Mouse (Mus musculus): ENCODE measurements around the gene Rimbp2. TPM values are rescaled to one million over a fixed set of nuclear protein-coding genes. Genes with fewer than 3 reads are reported as not detected.
A peak's percentile ranks its signal among the peaks of the same experiment; 100 is the strongest.

Rimbp2 gene
- polyA plus RNA-seq, 1 experiment, result 1.1 TPM

DNA sequence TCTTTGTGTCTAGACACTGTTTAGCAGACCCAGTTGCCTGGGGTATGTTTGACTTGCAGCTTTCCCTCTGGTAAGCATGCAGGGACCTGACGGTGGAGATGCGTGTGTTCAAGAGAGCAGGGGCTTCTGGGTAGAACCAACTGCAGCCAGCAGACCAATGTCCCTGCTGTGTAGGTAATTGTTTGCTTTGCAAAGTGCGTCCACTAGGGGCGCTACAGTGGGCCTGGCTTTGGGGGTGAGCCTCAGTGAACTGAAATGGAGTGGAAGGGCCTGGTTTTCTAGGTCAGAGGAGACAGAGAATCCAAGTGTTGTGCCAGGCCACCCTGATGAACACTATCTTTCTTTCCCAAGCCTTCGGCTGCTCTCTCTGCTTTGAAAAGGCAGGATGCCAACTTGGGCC, 143.9 kb downstream of the Rimbp2 start:
- no peak overlapping the region for H3K27ac ChIP-seq (ENCODE audit: insufficient read depth, low read depth, low read length)
- H3K36me3 ChIP-seq (ENCODE audit: control insufficient read depth, insufficient read depth, low read length), result no peaks in the 10 kb centered on the region
- no peaks in the 10 kb centered on the region for H3K27me3 ChIP-seq (ENCODE audit: control insufficient read depth, insufficient read depth, low read length)
- TF ChIP-seq CTCF (IDR thresholded peaks at IDR 0.05; ENCODE audit: extremely low read depth, insufficient read length, insufficient replicate concordance, low read depth, low read length), result peak; percentile 25; the same call in 1 of the 2 replicates
- TF ChIP-seq POLR2A (IDR thresholded peaks at IDR 0.05; ENCODE audit: low read depth, low read length), result no peak
- no peaks in the 10 kb centered on the region for H3K4me1 ChIP-seq (ENCODE audit: control insufficient read depth, insufficient read depth, insufficient read length, low read length)
- 57% methylated on average over 5 of the region's 5 CpGs for WGBS
- H3K4me3 ChIP-seq (ENCODE audit: low read depth, low read length), result no peak overlapping the region

DNA sequence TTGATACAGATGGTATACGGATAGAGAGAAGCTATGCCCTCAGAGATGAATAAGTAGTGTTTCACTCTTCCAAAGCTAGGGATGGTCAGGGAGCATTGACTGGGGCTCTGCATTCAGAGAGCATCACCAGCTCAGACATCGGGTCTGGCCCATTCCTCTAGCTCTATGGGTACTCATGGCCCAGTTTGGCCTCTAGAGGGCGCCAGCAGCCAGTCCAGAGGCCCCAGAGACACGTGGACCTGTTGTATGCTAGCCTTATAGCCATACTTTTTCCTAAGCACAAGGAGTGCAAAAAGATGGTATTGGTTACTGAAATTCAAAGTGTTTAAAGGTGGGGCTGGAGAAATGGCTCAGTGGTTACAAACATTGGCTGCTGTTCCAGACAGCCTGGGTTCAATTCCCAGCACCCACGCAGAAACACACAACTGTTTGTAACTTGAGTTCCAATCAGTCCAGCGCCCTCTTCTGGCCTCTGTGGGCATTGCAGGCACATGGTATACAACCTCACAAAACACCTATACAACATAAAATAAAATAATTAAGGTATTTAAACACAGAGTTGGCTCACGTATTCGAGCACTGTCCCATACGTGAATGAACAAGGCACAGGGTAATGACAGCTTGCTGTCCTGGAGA, 144.6 kb downstream of the Rimbp2 start:
- H3K36me3 ChIP-seq (ENCODE audit: control insufficient read depth, insufficient read depth, low read length), result no peaks in the 10 kb centered on the region
- TF ChIP-seq CTCF (IDR thresholded peaks at IDR 0.05; ENCODE audit: extremely low read depth, insufficient read length, insufficient replicate concordance, low read depth, low read length) (peak; percentile 31; the same call in 1 of the 2 replicates), POLR2A (IDR thresholded peaks at IDR 0.05; ENCODE audit: low read depth, low read length) (no peak)
- H3K4me1 ChIP-seq (ENCODE audit: control insufficient read depth, insufficient read depth, insufficient read length, low read length), result no peaks in the 10 kb centered on the region
- H3K4me3 ChIP-seq (ENCODE audit: low read depth, low read length), result no peak overlapping the region
- no peaks in the 10 kb centered on the region for H3K27me3 ChIP-seq (ENCODE audit: control insufficient read depth, insufficient read depth, low read length)
- no peak overlapping the region for H3K27ac ChIP-seq (ENCODE audit: insufficient read depth, low read depth, low read length)
- WGBS, result 57% methylated on average over 9 of the region's 9 CpGs

DNA sequence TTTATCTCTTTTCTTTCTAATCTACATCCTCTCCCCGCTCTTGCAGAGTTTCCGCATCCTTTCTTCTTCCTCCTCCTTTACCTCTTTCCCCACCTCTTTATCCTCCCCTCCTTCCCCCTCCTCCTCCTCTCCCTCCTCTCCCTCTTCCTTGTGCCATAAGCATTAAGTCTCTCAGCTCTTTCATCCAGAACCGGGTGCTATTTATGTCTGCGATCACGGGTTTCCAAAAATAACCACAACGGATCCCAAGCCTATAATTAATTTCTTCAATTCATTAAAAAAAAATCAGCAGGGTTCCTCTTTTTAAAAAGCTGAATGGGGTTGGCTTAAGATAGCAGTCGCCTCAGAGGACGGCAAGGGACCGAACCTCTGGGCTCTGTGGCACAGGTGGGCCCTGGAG, 145.9 kb downstream of the Rimbp2 start:
- no peaks in the 10 kb centered on the region for H3K36me3 ChIP-seq (ENCODE audit: control insufficient read depth, insufficient read depth, low read length)
- TF ChIP-seq POLR2A (IDR thresholded peaks at IDR 0.05; ENCODE audit: low read depth, low read length), result no peak
- TF ChIP-seq CTCF (IDR thresholded peaks at IDR 0.05; ENCODE audit: extremely low read depth, insufficient read length, insufficient replicate concordance, low read depth, low read length), result no peak
- WGBS, result 77% methylated on average over 9 of the region's 9 CpGs
- H3K4me3 ChIP-seq (ENCODE audit: low read depth, low read length), result no peak overlapping the region
- H3K27ac ChIP-seq (ENCODE audit: insufficient read depth, low read depth, low read length), result no peak overlapping the region
- H3K27me3 ChIP-seq (ENCODE audit: control insufficient read depth, insufficient read depth, low read length), result no peaks in the 10 kb centered on the region
- no peaks in the 10 kb centered on the region for H3K4me1 ChIP-seq (ENCODE audit: control insufficient read depth, insufficient read depth, insufficient read length, low read length)

- 83% methylated on average over 13 of the region's 13 CpGs for WGBS
- Histone ChIP-seq H3K4me1 (ENCODE audit: control insufficient read depth, insufficient read depth, insufficient read length, low read length) (no peaks in the 10 kb centered on the region), H3K27ac (ENCODE audit: insufficient read depth, low read depth, low read length) (no peak overlapping the region), H3K4me3 (ENCODE audit: low read depth, low read length) (no peak overlapping the region), H3K36me3 (ENCODE audit: control insufficient read depth, insufficient read depth, low read length) (no peaks in the 10 kb centered on the region), H3K27me3 (ENCODE audit: control insufficient read depth, insufficient read depth, low read length) (no peaks in the 10 kb centered on the region)
- no peak for TF ChIP-seq CTCF (IDR thresholded peaks at IDR 0.05; ENCODE audit: extremely low read depth, insufficient read length, insufficient replicate concordance, low read depth, low read length)
- no peak for TF ChIP-seq POLR2A (IDR thresholded peaks at IDR 0.05; ENCODE audit: low read depth, low read length)
These were observed 146.8 kb downstream of the Rimbp2 start for GRCm38 (mm10) chr5:128806296-128806998.

GRCm38 (mm10) chr5:128805092-128805491, 148.2 kb downstream of the Rimbp2 start:
- no peaks in the 10 kb centered on the region for H3K36me3 ChIP-seq (ENCODE audit: control insufficient read depth, insufficient read depth, low read length)

GRCm38 (mm10) chr5:128800592-128800991, 152.7 kb downstream of the Rimbp2 start:
- no peak for TF ChIP-seq CTCF (IDR thresholded peaks at IDR 0.05; ENCODE audit: extremely low read depth, insufficient read length, insufficient replicate concordance, low read depth, low read length)
- no peak for TF ChIP-seq POLR2A (IDR thresholded peaks at IDR 0.05; ENCODE audit: low read depth, low read length)
- Histone ChIP-seq H3K36me3 (ENCODE audit: control insufficient read depth, insufficient read depth, low read length) (no peaks in the 10 kb centered on the region), H3K27ac (ENCODE audit: insufficient read depth, low read depth, low read length) (no peak overlapping the region), H3K27me3 (ENCODE audit: control insufficient read depth, insufficient read depth, low read length) (no peaks in the 10 kb centered on the region), H3K4me3 (ENCODE audit: low read depth, low read length) (no peak overlapping the region), H3K4me1 (ENCODE audit: control insufficient read depth, insufficient read depth, insufficient read length, low read length) (no peaks in the 10 kb centered on the region)
- 92% methylated on average over 5 of the region's 5 CpGs for WGBS

More at GRCm38 (mm10) chr5:128805092-128805491, 148.2 kb downstream of the Rimbp2 start:
- Histone ChIP-seq H3K4me1 (ENCODE audit: control insufficient read depth, insufficient read depth, insufficient read length, low read length) (no peaks in the 10 kb centered on the region), H3K27me3 (ENCODE audit: control insufficient read depth, insufficient read depth, low read length) (no peaks in the 10 kb centered on the region), H3K4me3 (ENCODE audit: low read depth, low read length) (no peak overlapping the region), H3K27ac (ENCODE audit: insufficient read depth, low read depth, low read length) (no peak overlapping the region)
- WGBS, result 80% methylated on average over 2 of the region's 2 CpGs
- no peak for TF ChIP-seq POLR2A (IDR thresholded peaks at IDR 0.05; ENCODE audit: low read depth, low read length)
- TF ChIP-seq CTCF (IDR thresholded peaks at IDR 0.05; ENCODE audit: extremely low read depth, insufficient read length, insufficient replicate concordance, low read depth, low read length), result no peak

- no peaks in the 10 kb centered on the region for H3K27me3 ChIP-seq (ENCODE audit: control insufficient read depth, insufficient read depth, low read length)
- TF ChIP-seq CTCF (IDR thresholded peaks at IDR 0.05; ENCODE audit: extremely low read depth, insufficient read length, insufficient replicate concordance, low read depth, low read length) (no peak), POLR2A (IDR thresholded peaks at IDR 0.05; ENCODE audit: low read depth, low read length) (no peak)
- no peaks in the 10 kb centered on the region for H3K36me3 ChIP-seq (ENCODE audit: control insufficient read depth, insufficient read depth, low read length)
- H3K4me1 ChIP-seq (ENCODE audit: control insufficient read depth, insufficient read depth, insufficient read length, low read length), result no peaks in the 10 kb centered on the region
- WGBS, result 69% methylated on average over 22 of the region's 22 CpGs
- H3K4me3 ChIP-seq (ENCODE audit: low read depth, low read length), result no peak overlapping the region
- H3K27ac ChIP-seq (ENCODE audit: insufficient read depth, low read depth, low read length), result no peak overlapping the region
These were observed 171.7 kb downstream of the Rimbp2 start for GRCm38 (mm10) chr5:128781621-128782020.
